Mouse (Mus musculus) embryo, embryonic 9.5 days (tissue): ENCODE data around the gene Gmip.

Experiments used
- DNase-seq: peaks from one replicate; pipeline ENCODE4 v3.0.0-alpha.2; 2017; ENCODE audit errors: extremely low spot score

The Gmip gene

DNA sequence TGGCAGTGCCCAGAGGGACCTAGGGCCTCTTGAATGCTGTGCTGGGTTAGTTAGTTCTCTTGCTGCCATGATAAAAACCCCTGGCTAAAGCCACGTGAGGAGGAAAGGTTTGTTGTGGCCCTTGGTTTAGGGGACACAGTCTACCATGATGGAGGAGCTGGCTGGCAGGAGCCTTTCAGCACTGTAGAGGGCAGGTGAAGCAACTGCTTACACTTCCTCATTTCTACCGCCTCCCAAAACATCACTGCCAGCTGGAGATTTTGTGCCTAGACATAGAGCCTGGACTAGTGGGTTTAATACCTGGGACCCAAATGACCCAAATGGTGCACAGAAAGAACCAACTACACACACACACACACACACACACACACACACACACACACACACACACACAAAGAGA, 52.8 kb downstream of the Gmip start:
- DNase-seq: no peak

DNA sequence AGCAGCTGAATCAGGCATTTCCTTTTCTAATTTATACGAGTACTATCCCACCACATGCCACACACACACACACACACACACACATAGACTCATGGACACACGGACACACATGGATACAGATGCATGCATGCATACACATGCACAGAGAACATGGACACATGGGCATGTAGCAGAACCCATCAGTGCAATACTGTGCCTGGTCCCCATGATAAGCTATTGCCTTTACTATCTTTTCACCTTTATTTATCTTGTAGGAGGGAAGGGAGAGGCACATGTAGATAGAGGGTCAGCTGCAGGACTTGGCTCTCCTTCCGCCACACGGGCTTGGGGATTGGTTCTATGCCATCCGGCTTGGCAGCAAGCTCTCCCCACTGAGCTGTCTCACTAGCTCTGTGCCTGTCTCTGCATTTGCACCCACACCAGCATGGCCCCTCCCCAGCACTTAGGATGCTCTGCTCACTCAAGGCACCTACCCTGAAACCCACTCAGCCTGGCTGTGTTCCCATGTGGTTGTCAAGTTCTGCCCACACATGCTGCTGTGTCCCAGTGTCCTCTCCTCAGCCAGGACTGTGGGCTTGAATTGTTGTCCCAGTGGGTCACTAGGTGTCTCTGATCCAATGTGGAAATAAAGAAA, 55.0 kb downstream of the Gmip start:
- DNase-seq: no peak

DNA sequence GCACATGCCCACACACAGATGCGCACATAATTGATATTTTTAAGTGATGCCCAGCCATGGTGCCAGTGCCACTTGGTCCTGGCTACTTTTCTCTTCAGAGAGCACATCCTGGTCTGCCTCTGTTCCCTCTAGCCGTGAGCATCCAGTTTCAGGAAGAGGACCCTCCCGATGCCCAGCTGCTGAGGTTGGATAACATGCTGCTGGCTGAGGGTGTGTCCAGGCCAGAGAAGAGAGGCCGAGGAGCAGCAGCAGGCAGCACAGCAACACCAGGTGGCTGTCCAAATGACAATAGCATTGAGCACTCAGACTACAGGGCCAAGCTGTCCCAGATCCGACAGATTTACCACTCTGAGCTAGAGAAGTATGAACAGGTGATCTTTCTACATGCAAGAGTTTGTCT, 55.7 kb downstream of the Gmip start:
- DNase-seq: no peak

DNA sequence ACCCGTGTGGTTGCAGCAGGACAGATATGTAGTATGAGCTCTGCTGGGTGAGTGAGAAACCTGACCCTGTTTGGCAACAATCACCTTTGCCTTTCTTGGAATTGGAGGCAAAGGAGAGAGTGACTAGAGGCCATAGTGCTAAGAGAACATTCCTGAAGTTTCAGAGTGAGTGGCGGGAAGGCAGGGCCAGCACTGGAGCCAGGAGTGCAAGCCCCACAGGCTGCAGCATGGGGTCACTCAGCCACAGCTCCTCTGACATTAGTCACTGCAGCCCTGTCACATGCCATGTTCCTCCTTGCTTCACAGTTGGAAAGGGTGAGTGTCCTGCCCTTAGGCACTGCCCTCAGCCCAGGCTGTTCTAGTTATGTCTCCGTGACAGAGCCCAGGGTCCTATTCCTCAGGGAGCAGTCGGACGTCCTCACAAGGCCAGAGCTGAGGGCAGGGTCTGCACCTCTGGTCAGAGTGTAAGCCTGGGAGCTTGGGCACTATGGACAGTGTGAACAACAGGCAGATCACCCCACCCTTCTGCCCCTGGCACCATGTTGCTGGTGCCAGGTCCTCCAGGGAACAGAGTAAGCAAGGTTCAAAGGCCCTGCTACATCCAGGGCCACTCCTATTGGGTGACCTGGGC, 59.3 kb downstream of the Gmip start:
- no peak for DNase-seq

DNA sequence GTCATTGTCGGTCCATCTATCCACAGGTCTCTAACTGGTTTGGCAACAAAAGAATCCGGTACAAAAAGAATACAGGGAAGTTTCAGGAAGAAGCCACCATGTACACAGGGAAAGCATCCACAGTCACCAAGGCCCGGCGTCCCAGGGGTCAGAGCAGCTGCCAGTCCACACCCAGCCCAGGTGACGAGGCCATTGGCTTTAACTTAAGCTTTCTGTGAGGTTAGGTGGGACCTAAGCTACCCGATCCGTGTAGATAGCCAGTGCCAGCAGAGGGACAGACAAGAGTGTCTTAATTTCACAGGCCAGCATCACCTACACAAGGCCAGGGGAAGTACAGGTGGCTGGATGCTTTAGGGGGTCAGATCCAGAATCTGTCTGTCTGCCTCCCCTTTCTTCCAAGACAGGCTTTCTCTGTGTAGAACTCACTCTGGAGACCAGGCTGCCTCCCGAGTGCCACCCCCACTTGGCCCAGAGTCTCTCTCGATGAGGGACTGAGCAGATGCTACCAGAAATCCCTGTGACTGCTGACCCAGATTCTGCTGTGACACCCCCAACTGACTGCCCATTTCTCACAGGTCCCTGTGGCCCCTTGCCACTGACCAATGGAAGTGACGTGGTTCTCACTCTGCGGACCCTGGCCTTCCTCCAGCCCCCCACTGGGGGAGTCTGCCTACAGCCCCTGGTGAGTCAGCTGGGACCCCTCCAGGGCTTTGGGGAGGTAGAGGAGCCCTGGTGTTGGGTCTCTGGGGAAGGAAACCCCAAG, 61.7 kb downstream of the Gmip start:
- no peak for DNase-seq

DNA sequence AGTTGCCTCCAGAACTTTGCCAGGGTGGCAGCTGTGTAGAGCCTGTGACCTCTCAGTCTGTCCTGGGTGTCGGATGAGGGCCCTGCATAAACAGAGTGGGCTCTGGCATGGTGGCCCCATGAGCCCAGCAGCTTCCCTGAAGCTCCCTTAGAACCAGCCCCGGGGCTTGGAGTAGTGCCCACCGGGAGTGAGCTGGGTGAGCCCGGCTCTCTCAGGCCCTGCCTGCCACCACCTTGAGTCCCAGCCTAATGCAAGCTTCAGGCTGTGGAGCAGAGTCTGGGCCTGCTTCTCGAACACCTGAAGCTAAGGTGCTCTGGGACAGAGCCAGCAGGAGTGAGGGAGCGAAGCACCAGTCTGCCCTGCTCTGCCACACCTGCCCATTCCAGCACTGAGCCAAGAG, 62.4 kb downstream of the Gmip start:
- no peak for DNase-seq
